Mouse (Mus musculus): ENCODE data around the gene Ckap2.

GRCm38 (mm10) chr8:22141836-22142385, 43.7 kb downstream of the Ckap2 start:
- TF ChIP-seq POLR2A (IDR thresholded peaks at IDR 0.05; ENCODE audit: borderline replicate concordance, extremely low read depth, insufficient read depth, insufficient read length, poor library complexity, severe bottlenecking) (no peak), CTCF (IDR thresholded peaks at IDR 0.05; ENCODE audit: borderline replicate concordance, extremely low read depth, insufficient read depth, insufficient read length) (no peak)
